Mouse (Mus musculus): Measurements from ENCODE around the gene Eif4a3. TPM values are rescaled to one million over a fixed set of nuclear protein-coding genes. Genes with fewer than 3 reads are reported as not detected.
"Not testable (repeated sequence)": the region's sequence is repeated elsewhere in the genome, so short reads cannot be mapped to it uniquely, and the experiment has no call there.

Eif4a3 gene
- total and polyA plus RNA-seq, 3 experiments: 188 to 244 (median 241) TPM

- peaks cover 63% of the 10 kb centered on the region for H3K27me3 ChIP-seq (ENCODE audit: insufficient read depth, low read length)
- no peak overlapping the region for H3K4me3 ChIP-seq (ENCODE audit: low read depth, low read length)
- H3K4me1 ChIP-seq (ENCODE audit: insufficient read depth, low read depth, low read length): peaks cover 12% of the 10 kb centered on the region
- H3K36me3 ChIP-seq (replicated peaks): no peaks in the 10 kb centered on the region
- no peak for TF ChIP-seq GATA2 (IDR thresholded peaks at IDR 0.05; ENCODE audit: borderline replicate concordance, low read depth, low read length)
- TF ChIP-seq CTCF (IDR thresholded peaks at IDR 0.05; ENCODE audit: low read depth, low read length): peak; percentile 71
- ATAC-seq (ENCODE audit: extremely low read depth, insufficient number of reproducible peaks, low FRiP score, poor library complexity, severe bottlenecking) (peak; percentile 42), DNase-seq (ENCODE audit: low spot score) (peak; percentile 49)
- H3K9me3 ChIP-seq (replicated peaks): no peaks in the 10 kb centered on the region; the same call in 1 of the 2 replicates
Observed at GRCm38 (mm10) chr11:119304904-119305712, 5.2 kb upstream of the Eif4a3 start.

GRCm38 (mm10) chr11:119300986-119301385, 1.1 kb upstream of the Eif4a3 start:
- no peak for TF ChIP-seq POLR2AphosphoS5 (IDR thresholded peaks at IDR 0.05; ENCODE audit: insufficient replicate concordance, low read depth, low read length)
- no peak for TF ChIP-seq GATA1 (IDR thresholded peaks at IDR 0.05; ENCODE audit: borderline replicate concordance, low read length)
- TF ChIP-seq TAL1 (conservative IDR thresholded peaks at IDR 0.05; ENCODE audit: low read depth, low read length): no peak
- no peak for TF ChIP-seq GATA2 (IDR thresholded peaks at IDR 0.05; ENCODE audit: borderline replicate concordance, low read depth, low read length)
- TF ChIP-seq CTCF (IDR thresholded peaks at IDR 0.05; ENCODE audit: low read depth, low read length): no peak
- Histone ChIP-seq H3K4me3 (ENCODE audit: low read depth, low read length) (no peak overlapping the region), H3K27me3 (ENCODE audit: insufficient read depth, low read length) (peaks cover 42% of the 10 kb centered on the region), H3K36me3 (replicated peaks) (peaks cover 28% of the 10 kb centered on the region), H3K9me3 (replicated peaks) (no peaks in the 10 kb centered on the region), H3K4me1 (ENCODE audit: insufficient read depth, low read depth, low read length) (peaks cover 29% of the 10 kb centered on the region)
- ATAC-seq (ENCODE audit: extremely low read depth, insufficient number of reproducible peaks, low FRiP score, poor library complexity, severe bottlenecking): no peak
- DNase-seq (ENCODE audit: low spot score): no peak

GRCm38 (mm10) chr11:119300246-119300935, 502 bp upstream of the Eif4a3 start:
- Histone ChIP-seq H3K4me3 (ENCODE audit: low read depth, low read length) (peak overlapping the region; percentile 92), H3K36me3 (replicated peaks) (peaks cover 34% of the 10 kb centered on the region), H3K9me3 (replicated peaks) (no peaks in the 10 kb centered on the region), H3K27me3 (ENCODE audit: insufficient read depth, low read length) (peaks cover 38% of the 10 kb centered on the region), H3K4me1 (ENCODE audit: insufficient read depth, low read depth, low read length) (peaks cover 34% of the 10 kb centered on the region)
- TF ChIP-seq GATA2 (IDR thresholded peaks at IDR 0.05; ENCODE audit: borderline replicate concordance, low read depth, low read length): no peak
- no peak for TF ChIP-seq CTCF (IDR thresholded peaks at IDR 0.05; ENCODE audit: low read depth, low read length)
- no peak for TF ChIP-seq POLR2AphosphoS5 (IDR thresholded peaks at IDR 0.05; ENCODE audit: insufficient replicate concordance, low read depth, low read length)
- TF ChIP-seq TAL1 (conservative IDR thresholded peaks at IDR 0.05; ENCODE audit: low read depth, low read length): no peak
- TF ChIP-seq GATA1 (IDR thresholded peaks at IDR 0.05; ENCODE audit: borderline replicate concordance, low read length): no peak
- DNase-seq (ENCODE audit: low spot score) (no peak), ATAC-seq (ENCODE audit: extremely low read depth, insufficient number of reproducible peaks, low FRiP score, poor library complexity, severe bottlenecking) (no peak)

DNA sequence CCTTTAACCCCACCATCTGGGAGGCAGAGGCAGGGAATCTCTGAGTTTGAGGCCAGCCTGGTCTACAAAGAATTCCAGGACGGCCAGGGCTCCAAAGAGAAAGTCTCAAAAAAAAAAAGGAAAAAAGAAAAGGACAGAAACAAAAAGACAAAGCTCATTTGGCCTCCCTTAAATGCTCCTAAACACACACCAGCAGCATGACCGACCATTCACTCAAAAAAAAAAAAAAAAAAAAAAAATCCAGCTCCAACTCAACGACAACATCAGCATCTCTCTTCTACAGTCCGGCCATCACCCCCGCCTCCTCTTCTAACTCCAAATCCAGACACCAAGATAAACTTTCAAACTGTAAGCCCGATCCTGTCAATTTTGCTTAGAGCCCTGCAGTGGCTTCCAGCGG, 972 bp downstream of the Eif4a3 start:
- TF ChIP-seq GATA1 (IDR thresholded peaks at IDR 0.05; ENCODE audit: borderline replicate concordance, low read length): no peak
- TF ChIP-seq GATA2 (IDR thresholded peaks at IDR 0.05; ENCODE audit: borderline replicate concordance, low read depth, low read length): no peak
- no peak for TF ChIP-seq TAL1 (conservative IDR thresholded peaks at IDR 0.05; ENCODE audit: low read depth, low read length)
- no peak for TF ChIP-seq POLR2AphosphoS5 (IDR thresholded peaks at IDR 0.05; ENCODE audit: insufficient replicate concordance, low read depth, low read length)
- no peak for TF ChIP-seq CTCF (IDR thresholded peaks at IDR 0.05; ENCODE audit: low read depth, low read length)
- Histone ChIP-seq H3K4me3 (ENCODE audit: low read depth, low read length) (peak overlapping the region; percentile 92), H3K4me1 (ENCODE audit: insufficient read depth, low read depth, low read length) (peaks cover 30% of the 10 kb centered on the region), H3K9me3 (replicated peaks) (no peaks in the 10 kb centered on the region), H3K27me3 (ENCODE audit: insufficient read depth, low read length) (peaks cover 24% of the 10 kb centered on the region), H3K36me3 (replicated peaks) (peaks cover 48% of the 10 kb centered on the region)
- DNase-seq (ENCODE audit: low spot score): no peak
- ATAC-seq (ENCODE audit: extremely low read depth, insufficient number of reproducible peaks, low FRiP score, poor library complexity, severe bottlenecking): no peak

DNA sequence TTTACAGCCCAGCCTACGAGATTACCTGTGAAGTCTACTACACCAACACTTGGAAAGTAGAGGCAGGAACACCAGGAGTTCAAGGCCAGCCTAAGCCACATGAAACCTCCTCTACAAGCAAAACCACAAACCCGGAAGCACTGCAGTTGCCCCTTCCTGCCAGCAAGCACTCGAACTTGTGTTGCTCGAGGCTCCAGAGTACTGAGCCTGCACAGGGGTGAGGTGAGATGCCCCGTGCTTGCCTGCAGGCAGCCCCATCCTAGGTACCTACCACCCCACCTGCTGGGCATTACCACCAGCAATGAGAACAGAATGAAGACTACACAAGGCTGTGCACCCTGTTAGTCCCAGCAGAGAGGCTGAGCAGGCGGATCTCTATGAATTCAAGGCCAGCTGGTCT, 1.9 kb downstream of the Eif4a3 start:
- H3K27me3 ChIP-seq (ENCODE audit: insufficient read depth, low read length): peaks cover 15% of the 10 kb centered on the region
- DNase-seq (ENCODE audit: low spot score) (peak; percentile 44), ATAC-seq (ENCODE audit: extremely low read depth, insufficient number of reproducible peaks, low FRiP score, poor library complexity, severe bottlenecking) (no peak; the same call in 1 of the 2 replicates)
- peak overlapping the region; percentile 92; the same call in 1 of the 2 replicates for H3K4me3 ChIP-seq (ENCODE audit: low read depth, low read length)
- H3K4me1 ChIP-seq (ENCODE audit: insufficient read depth, low read depth, low read length): peaks cover 34% of the 10 kb centered on the region
- peaks cover 58% of the 10 kb centered on the region for H3K36me3 ChIP-seq (replicated peaks)
- TF ChIP-seq GATA2 (IDR thresholded peaks at IDR 0.05; ENCODE audit: borderline replicate concordance, low read depth, low read length) (no peak), TAL1 (conservative IDR thresholded peaks at IDR 0.05; ENCODE audit: low read depth, low read length) (no peak), POLR2AphosphoS5 (IDR thresholded peaks at IDR 0.05; ENCODE audit: insufficient replicate concordance, low read depth, low read length) (no peak), GATA1 (IDR thresholded peaks at IDR 0.05; ENCODE audit: borderline replicate concordance, low read length) (no peak), CTCF (IDR thresholded peaks at IDR 0.05; ENCODE audit: low read depth, low read length) (no peak)
- H3K9me3 ChIP-seq (replicated peaks): no peaks in the 10 kb centered on the region

DNA sequence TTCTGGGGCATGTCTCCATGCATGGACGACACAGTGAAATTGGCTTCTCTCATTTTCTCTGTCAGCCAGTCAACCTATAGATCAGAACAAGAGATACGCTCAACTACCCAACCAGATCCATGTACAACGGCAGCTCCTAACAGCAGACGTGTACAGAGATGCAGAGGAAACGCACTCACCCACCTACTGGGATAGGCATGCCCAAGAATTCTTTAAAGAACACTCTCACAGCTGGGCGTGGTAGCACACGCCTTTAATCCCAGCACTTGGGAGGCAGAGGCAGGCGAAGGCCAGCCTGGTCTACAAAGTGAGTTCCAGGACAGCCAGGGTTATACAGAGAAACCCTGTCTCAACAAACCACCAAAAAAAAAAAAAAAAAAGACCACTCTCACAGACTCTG, 7.0 kb downstream of the Eif4a3 start:
- DNase-seq (ENCODE audit: low spot score); H3K27me3 ChIP-seq (ENCODE audit: insufficient read depth, low read length); H3K9me3 ChIP-seq (replicated peaks); ATAC-seq (ENCODE audit: extremely low read depth, insufficient number of reproducible peaks, low FRiP score, poor library complexity, severe bottlenecking); H3K4me3 ChIP-seq (ENCODE audit: low read depth, low read length): not testable (repeated sequence)
- H3K4me1 ChIP-seq (ENCODE audit: insufficient read depth, low read depth, low read length): peaks cover 16% of the 10 kb centered on the region
- peaks cover 98% of the 10 kb centered on the region for H3K36me3 ChIP-seq (replicated peaks)
